Mouse (Mus musculus) forebrain, embryonic 10.5 days (tissue): ENCODE measurements around the gene Cdh5. TPM values are rescaled to one million over a fixed set of nuclear protein-coding genes. Genes with fewer than 3 reads are reported as not detected.

Source experiments
- DNase-seq: peaks from one replicate; pipeline ENCODE4 v3.0.0-alpha.2; 2017; ENCODE audit warnings: low spot score; ENCODE audit errors: extremely low spot score
- H3K27ac ChIP-seq: fragments of 300-500 bp; sonication (generic); 2 replicates; pipeline ENCODE4 v1.5.1; 2016; ENCODE audit warnings: mild to moderate bottlenecking
- H3K27me3 ChIP-seq: fragments of 300-500 bp; sonication (generic); 2 replicates; pipeline ENCODE4 v1.6.1; 2016; ENCODE audit warnings: mild to moderate bottlenecking; ENCODE audit not compliant: poor library complexity, severe bottlenecking
- H3K36me3 ChIP-seq: fragments of 300-500 bp; sonication (generic); replicated peaks from 2 replicates; pipeline ENCODE4 v1.6.1; 2016; ENCODE audit warnings: mild to moderate bottlenecking, moderate library complexity
- H3K4me1 ChIP-seq: fragments of 300-500 bp; sonication (generic); 2 replicates; pipeline ENCODE4 v1.6.1; 2016
- H3K4me3 ChIP-seq: fragments of 300-500 bp; sonication (generic); 2 replicates; pipeline ENCODE4 v1.5.1; 2016; ENCODE audit warnings: mild to moderate bottlenecking, moderate library complexity
- H3K9me3 ChIP-seq: fragments of 300-500 bp; sonication (generic); 2 replicates; pipeline ENCODE4 v1.6.1; 2016; ENCODE audit warnings: mild to moderate bottlenecking, moderate library complexity
- WGBS: fragments of 180-500 bp; shearing (Covaris S2); methylation state at CpG from one replicate; pipeline ENCODE4 v1.1.7; 2016; 5-methylcytosine and 5-hydroxymethylcytosine counted together
- polyA plus RNA-seq: library from polyadenylated mRNA; unstranded; fragments of >200 nt; fragmentation: Nextera tagmentation; extraction: Ambion mirVana; gene quantifications from 2 replicates; pipeline ENCODE4 v1.2.1, GENCODE M21; 2016

Gene Cdh5
- polyA plus RNA-seq, 1 experiment from 2014 or later, result 12.5 TPM

- Histone ChIP-seq H3K9me3 (no peaks in the 10 kb centered on the region; the same call in 1 of the 2 replicates), H3K27me3 (no peaks in the 10 kb centered on the region), H3K27ac (no peak overlapping the region), H3K4me1 (no peaks in the 10 kb centered on the region), H3K4me3 (no peak overlapping the region), H3K36me3 (no peaks in the 10 kb centered on the region)
- 89% methylated on average over 6 of the region's 6 CpGs for WGBS
- DNase-seq, result no peak
These were observed 89.5 kb downstream of the Cdh5 start for GRCm38 (mm10) chr8:104190777-104191468.

- Histone ChIP-seq H3K9me3 (no peaks in the 10 kb centered on the region; the same call in 1 of the 2 replicates), H3K36me3 (no peaks in the 10 kb centered on the region), H3K27ac (no peak overlapping the region), H3K4me3 (no peak overlapping the region), H3K27me3 (no peaks in the 10 kb centered on the region), H3K4me1 (no peaks in the 10 kb centered on the region)
- WGBS, result 68% methylated on average over 11 of the region's 11 CpGs
- DNase-seq, result no peak
These were observed 90.1 kb downstream of the Cdh5 start for GRCm38 (mm10) chr8:104191496-104191895.

Other genes starting within 250 kb of the Cdh5 start
- 0.09 TPM in 1 of 2 replicates, not detected in the other for gene Bean1, start 68.8 kb downstream of the Cdh5 start, polyA plus RNA-seq
- 25.7 and 25.8 TPM in 2 replicates for gene Tk2, start 146.9 kb downstream of the Cdh5 start, polyA plus RNA-seq
- 39.4 and 41.7 TPM in 2 replicates for gene Cklf, start 149.2 kb downstream of the Cdh5 start, polyA plus RNA-seq
- gene Cmtm2a, start 191.6 kb downstream of the Cdh5 start, polyA plus RNA-seq, result not detected in 2 replicates
- gene Gm45711, start 208.5 kb downstream of the Cdh5 start, polyA plus RNA-seq, result not detected in 2 replicates
- not detected in 2 replicates for gene Cmtm1, start 208.5 kb downstream of the Cdh5 start, polyA plus RNA-seq
- not detected in 2 replicates for gene Gm11020, start 219.9 kb downstream of the Cdh5 start, polyA plus RNA-seq
- not detected in 2 replicates for gene Cmtm2b, start 220.6 kb downstream of the Cdh5 start, polyA plus RNA-seq
- 68.5 and 70.9 TPM in 2 replicates for gene Cmtm3, start 237.8 kb downstream of the Cdh5 start, polyA plus RNA-seq